Mouse (Mus musculus): ENCODE measurements at regions not wholly inside any gene's neighbourhood (a gene's known extent, or its start where the extent isn't known, plus 50 kb on each side); places are given as distances from the start of the nearest gene placed in this dataset.

DNA sequence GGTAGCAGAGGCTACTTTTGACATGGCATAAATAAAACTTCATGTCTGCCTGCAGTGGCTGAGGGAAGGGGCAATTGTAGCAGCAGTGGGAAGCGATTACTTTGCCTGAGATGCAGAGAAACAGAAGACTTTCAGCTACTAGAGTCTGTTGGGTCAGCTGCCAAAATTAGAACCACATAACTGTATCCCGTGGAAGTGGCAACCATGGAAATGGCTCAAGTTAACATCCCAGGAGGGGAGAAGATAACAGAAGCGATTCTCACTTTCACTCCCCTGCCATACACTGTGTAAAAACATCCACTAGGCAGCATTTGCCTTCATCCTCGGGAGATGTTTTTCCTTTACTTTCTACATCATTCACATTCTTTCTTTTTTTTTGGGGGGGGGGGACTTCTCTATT lies 155.1 kb upstream of the Vegfc start:
- TF ChIP-seq POLR2A (IDR thresholded peaks at IDR 0.05; ENCODE audit: extremely low read depth, insufficient read depth, low read length) (no peak), CTCF (IDR thresholded peaks at IDR 0.05; ENCODE audit: low read depth, low read length) (no peak)
